Mouse (Mus musculus) myocyte (in vitro differentiated cells): ENCODE measurements at regions not wholly inside any gene's neighbourhood (a gene's known extent, or its start where the extent isn't known, plus 50 kb on each side); places are given as distances from the start of the nearest gene placed in this dataset.

Experiments used
- MAX ChIP-seq: IDR thresholded peaks from one replicate; pipeline ENCODE4 v1.6.1; 2011; ENCODE audit warnings: low read depth, mild to moderate bottlenecking, control low read depth
- TCF12 ChIP-seq: IDR thresholded peaks from one replicate; pipeline ENCODE4 v1.6.1; 2011; ENCODE audit warnings: mild to moderate bottlenecking, control low read depth; ENCODE audit not compliant: poor library complexity, insufficient read depth, severe bottlenecking

DNA sequence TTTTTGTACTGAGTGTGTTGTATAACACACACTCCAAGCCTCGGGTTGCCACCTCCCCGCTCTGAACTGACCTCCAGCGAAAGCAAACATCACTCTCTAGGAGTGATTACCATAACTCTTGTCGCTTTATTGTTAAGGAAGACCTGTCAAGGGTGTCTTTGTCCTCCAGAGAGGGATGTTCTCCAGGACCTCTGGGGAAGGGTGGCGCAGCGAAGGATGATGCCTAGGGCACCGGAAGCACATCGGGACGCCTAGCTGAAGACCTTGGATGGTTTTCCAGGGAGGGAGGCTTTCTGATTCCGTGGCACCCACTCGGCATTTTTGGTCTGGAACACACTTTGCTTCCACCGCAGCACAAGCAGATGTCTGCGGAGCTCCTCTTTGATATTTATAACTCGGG, 59.0 kb upstream of the Zfp217 start:
- TF ChIP-seq TCF12 (no peak), MAX (no peak)
